8 mouse cellular contexts compared by ENCODE assay signal in genomic region chr17:33817184-33817968, GRCm38 (mm10). TPM values are rescaled to one million over a fixed set of nuclear protein-coding genes. Genes with fewer than 3 reads are reported as not detected.
DNase-seq lines count a peak whose midpoint lies in the region; ATAC-seq and TF ChIP-seq lines count a peak whose summit lies in the region.

No protein-coding gene starts in this region.

- peaks cover 67% of the 10 kb centered on the region for H3K4me1 ChIP-seq in megakaryocyte, embryonic 14.5 days

- H3K27me3 ChIP-seq in megakaryocyte, embryonic 14.5 days (replicated peaks): peaks cover 3% of the 10 kb centered on the region

- H3K4me3 ChIP-seq in gastrocnemius, adult 2 months: peak overlapping the region; percentile 76
- H3K4me3 ChIP-seq in megakaryocyte, embryonic 14.5 days (replicated peaks): peak overlapping the region; percentile 96

- H3K36me3 ChIP-seq in megakaryocyte, embryonic 14.5 days (replicated peaks; ENCODE audit: low read length): peaks cover 42% of the 10 kb centered on the region

- intact Hi-C loops in gastrocnemius, adult 2 months (cut with DNase I): no loop called here

- H3K27ac ChIP-seq in gastrocnemius, adult 2 months: peak overlapping the region; percentile 97

- peak; percentile 85 for ATAC-seq in common myeloid progenitor, adult 5-6 weeks (replicated peaks; ENCODE audit: low read depth, poor library complexity, severe bottlenecking)

- TF ChIP-seq CTCF in gastrocnemius, adult 2 months (IDR thresholded peaks at IDR 0.05): no peak

- H3K9me3 ChIP-seq in megakaryocyte, embryonic 14.5 days: no peaks in the 10 kb centered on the region

- DNase-seq in ZHBTc4 (ENCODE audit: low read depth, low spot score): peak; percentile 100
- peak; percentile 94 for DNase-seq in gastrocnemius, adult 2 months
- DNase-seq in hindlimb bud, embryonic 11.5 days (ENCODE audit: extremely low spot score, low read depth, low spot score): peak; percentile 79
- DNase-seq in left cerebral cortex, adult 8-10 months (ENCODE audit: low spot score in 2 of 2): peak; percentile 73 to 94
- DNase-seq in right cerebral cortex, postnatal 10 days (ENCODE audit: low spot score in 2 of 2): peak; percentile 95 to 96
- peak; percentile 76 for DNase-seq in urinary bladder, postnatal 25 days (ENCODE audit: low spot score)

RNA-seq across cellular contexts. Expression of gene Rps28, which starts 7.0 kb away (rescaled TPM):
- total RNA-seq in common myeloid progenitor, adult 5-6 weeks (2017): 2,900 and 3,215 TPM in 2 replicates
- total RNA-seq in gastrocnemius, adult 2 months (2021): 100 to 1,000 TPM; 541 to 640 TPM
- total RNA-seq in left cerebral cortex, adult 8-10 months (2022): 100 to 1,000 TPM; 672 to 810 (median 775) TPM
- polyA plus RNA-seq in megakaryocyte, embryonic 14.5 days (2012; ENCODE audit: insufficient read depth, low replicate concordance): 840 and 6,431 TPM in 2 replicates

RNA-seq across cellular contexts. Expression of gene Ndufa7, which starts 7.0 kb away (rescaled TPM):
- 107 and 132 TPM in 2 replicates for total RNA-seq in common myeloid progenitor, adult 5-6 weeks (2017)
- 100 to 1,000 TPM; 351 to 407 TPM for total RNA-seq in gastrocnemius, adult 2 months (2021)
- total RNA-seq in left cerebral cortex, adult 8-10 months (2022): 100 to 1,000 TPM; 193 to 206 (median 201) TPM
- 1,277 and 1,645 TPM in 2 replicates for polyA plus RNA-seq in megakaryocyte, embryonic 14.5 days (2012; ENCODE audit: insufficient read depth, low replicate concordance)

RNA-seq across cellular contexts. Expression of gene Kank3, which starts 7.1 kb away (rescaled TPM):
- total RNA-seq in common myeloid progenitor, adult 5-6 weeks (2017): 4.6 and 5.5 TPM in 2 replicates
- total RNA-seq in gastrocnemius, adult 2 months (2021): 10 to 100 TPM; 15.7 to 24.5 TPM
- total RNA-seq in left cerebral cortex, adult 8-10 months (2022): 10 to 100 TPM; 27.6 to 33.8 (median 31.5) TPM
- polyA plus RNA-seq in megakaryocyte, embryonic 14.5 days (2012; ENCODE audit: insufficient read depth, low replicate concordance): 3.8 and 3.9 TPM in 2 replicates

RNA-seq across cellular contexts. Expression of gene Cd320, which starts 25.5 kb away (rescaled TPM):
- 9.5 and 20.2 TPM in 2 replicates for total RNA-seq in common myeloid progenitor, adult 5-6 weeks (2017)
- 10 to 100 TPM; 13.8 to 16.1 TPM for total RNA-seq in gastrocnemius, adult 2 months (2021)
- 10 to 100 TPM; 23.3 to 27.1 (median 24.8) TPM for total RNA-seq in left cerebral cortex, adult 8-10 months (2022)
- polyA plus RNA-seq in megakaryocyte, embryonic 14.5 days (2012; ENCODE audit: insufficient read depth, low replicate concordance): 16.0 and 94.0 TPM in 2 replicates

RNA-seq across cellular contexts. Expression of gene Angptl4, which starts 35.7 kb away (rescaled TPM):
- total RNA-seq in common myeloid progenitor, adult 5-6 weeks (2017): 5.9 and 14.2 TPM in 2 replicates
- 1 to 10 TPM; 1.4 to 5.9 TPM for total RNA-seq in gastrocnemius, adult 2 months (2021)
- total RNA-seq in left cerebral cortex, adult 8-10 months (2022): 1 to 10 TPM; 2.3 to 3.2 (median 2.5) TPM
- polyA plus RNA-seq in megakaryocyte, embryonic 14.5 days (2012; ENCODE audit: insufficient read depth, low replicate concordance): 0.59 and 1.5 TPM in 2 replicates

Comparison
In these comparisons a context has a peak if more than half of its experiments do, and no peak if none do; other contexts are left out.
1. Peak in every context shown above with its lines: DNase-seq, ATAC-seq, H3K4me3 ChIP-seq and H3K27ac ChIP-seq.